Mouse (Mus musculus): ENCODE measurements around the gene Pabpc4l. TPM values are rescaled to one million over a fixed set of nuclear protein-coding genes. Genes with fewer than 3 reads are reported as not detected.

Gene Pabpc4l
- 0.14 TPM in 1 of 2 replicates, not detected in the other for polyA plus RNA-seq (2012; rRNA removed; ENCODE audit: low replicate concordance)

DNA sequence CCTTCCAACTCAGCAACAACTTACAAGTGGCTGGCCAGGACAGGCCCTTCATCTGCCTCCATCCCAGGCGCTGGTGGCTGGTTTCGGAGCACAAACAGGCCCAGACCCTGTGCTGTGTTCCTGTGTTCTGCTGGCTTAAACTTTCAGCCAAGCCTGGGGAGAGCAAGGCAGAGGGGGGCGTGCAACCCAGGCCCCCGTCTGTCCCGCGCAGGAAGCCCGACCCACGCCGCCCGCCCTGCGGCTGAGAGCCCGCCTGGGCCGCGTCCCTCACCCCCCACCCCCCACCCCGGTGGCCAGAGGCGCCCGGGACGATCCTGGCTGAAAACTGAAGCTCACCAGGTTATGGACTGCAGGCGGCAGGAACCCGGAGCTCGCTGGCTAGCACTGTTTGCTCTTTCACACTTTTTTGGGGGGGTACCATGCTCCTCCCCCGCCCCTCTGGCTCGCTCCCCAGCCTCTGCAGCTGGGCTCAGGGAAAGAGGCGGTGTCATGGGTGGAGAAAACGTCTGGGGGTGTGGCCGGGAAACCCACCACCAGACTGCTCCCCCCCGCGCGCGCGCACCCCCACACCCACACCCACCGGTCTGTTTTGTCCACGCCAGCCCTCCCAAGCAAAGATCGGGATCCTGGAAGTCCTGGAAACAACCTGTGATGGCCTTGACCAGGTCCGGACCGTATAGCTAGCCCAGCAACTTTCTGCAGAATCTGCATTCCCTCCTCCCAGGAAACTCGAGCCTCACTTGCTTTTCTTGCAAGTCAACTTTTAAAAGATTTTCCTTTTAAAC lies at the start of gene Pabpc4l:
Gene Pabpc4l (minus strand): TSS at position 739 of the 785 bp plus-strand sequence.

All from duodenum, adult 2 months (tissue).